Mouse (Mus musculus) cortical plate, adult 2 months (tissue): ENCODE data around the gene Sgpl1.

Source experiments
- CTCF ChIP-seq: fragments of 200-500 bp; IDR thresholded peaks from 2 replicates; pipeline ENCODE4 v1.5.1; 2011; ENCODE audit warnings: mild to moderate bottlenecking, control low read depth, low read length; ENCODE audit not compliant: insufficient read depth; ENCODE audit errors: extremely low read depth
- POLR2A ChIP-seq: fragments of 200-500 bp; IDR thresholded peaks from 2 replicates; pipeline ENCODE4 v1.6.1; 2011; ENCODE audit warnings: mild to moderate bottlenecking, low read length, control low read depth; ENCODE audit not compliant: insufficient read depth; ENCODE audit errors: extremely low read depth

- no peak for TF ChIP-seq CTCF
- no peak for TF ChIP-seq POLR2A
Measured at GRCm38 (mm10) chr10:61089170-61090142, 58.0 kb downstream of the Sgpl1 start, which contains the start of gene Pcbd1.
